Mouse (Mus musculus) midbrain, embryonic 10.5 days (tissue): ENCODE data around the gene Spaca4. TPM values are rescaled to one million over a fixed set of nuclear protein-coding genes. Genes with fewer than 3 reads are reported as not detected.

Experiments used
- DNase-seq: peaks from one replicate; pipeline ENCODE4 v3.0.0-alpha.2; 2017; ENCODE audit warnings: low spot score
- H3K27ac ChIP-seq: fragments of 300-500 bp; sonication (generic); replicated peaks from 2 replicates; pipeline ENCODE4 v1.5.1; 2016; ENCODE audit warnings: mild to moderate bottlenecking
- H3K27me3 ChIP-seq: fragments of 300-500 bp; sonication (generic); 2 replicates; pipeline ENCODE4 v1.6.1; 2016; ENCODE audit warnings: low read depth, mild to moderate bottlenecking; ENCODE audit not compliant: poor library complexity, severe bottlenecking
- H3K36me3 ChIP-seq: fragments of 300-500 bp; sonication (generic); 2 replicates; pipeline ENCODE4 v1.6.1; 2016; ENCODE audit warnings: mild to moderate bottlenecking, moderate library complexity
- H3K4me1 ChIP-seq: fragments of 300-500 bp; sonication (generic); 2 replicates; pipeline ENCODE4 v1.6.1; 2016
- H3K4me3 ChIP-seq: fragments of 300-500 bp; sonication (generic); 2 replicates; pipeline ENCODE4 v1.5.1; 2016; ENCODE audit warnings: mild to moderate bottlenecking, moderate library complexity
- H3K9me3 ChIP-seq: fragments of 300-500 bp; sonication (generic); replicated peaks from 2 replicates; pipeline ENCODE4 v1.6.1; 2016; ENCODE audit warnings: mild to moderate bottlenecking
- WGBS: fragments of 180-500 bp; shearing (Covaris S2); methylation state at CpG from one replicate; pipeline ENCODE4 v1.1.7; 2016; 5-methylcytosine and 5-hydroxymethylcytosine counted together
- polyA plus RNA-seq: library from polyadenylated mRNA; unstranded; fragments of >200 nt; fragmentation: Nextera tagmentation; extraction: Ambion mirVana; gene quantifications from 2 replicates; pipeline ENCODE4 v1.2.1, GENCODE M21; 2016

Spaca4 gene
- polyA plus RNA-seq, 1 experiment from 2014 or later = not detected

DNA sequence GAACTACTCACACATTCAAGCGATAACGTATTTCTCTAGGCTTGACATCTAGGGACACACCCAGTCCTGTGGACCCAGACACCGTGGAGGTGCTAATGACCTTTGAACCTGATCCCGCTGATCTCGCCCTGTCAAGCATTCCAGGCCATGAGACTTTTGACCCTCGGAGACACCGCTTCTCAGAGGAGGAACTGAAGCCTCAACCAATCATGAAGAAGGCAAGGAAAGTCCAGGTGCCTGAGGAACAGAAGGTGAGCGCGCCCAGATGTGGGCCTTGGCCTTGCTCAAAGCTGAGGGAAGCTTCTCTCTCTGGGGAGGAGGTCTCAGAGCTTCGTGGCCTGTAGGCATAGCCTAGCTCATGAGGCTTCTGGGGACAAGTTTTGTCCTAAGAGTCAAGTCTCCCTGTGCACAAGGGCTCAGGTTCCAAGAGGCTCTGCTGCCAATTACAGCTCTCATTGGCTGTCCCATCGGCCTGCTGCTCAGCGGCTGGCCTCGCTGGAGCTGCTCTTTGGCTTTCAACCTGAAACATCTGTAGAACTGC, 17.3 kb downstream of the Spaca4 start:
- Histone ChIP-seq H3K27me3 (no peaks in the 10 kb centered on the region), H3K36me3 (peaks cover 38% of the 10 kb centered on the region), H3K9me3 (no peaks in the 10 kb centered on the region), H3K4me1 (peaks cover 72% of the 10 kb centered on the region), H3K4me3 (peak overlapping the region; percentile 73; the same call in 1 of the 2 replicates), H3K27ac (no peak overlapping the region)
- WGBS = 49% methylated on average over 13 of the region's 13 CpGs
- no peak for DNase-seq

DNA sequence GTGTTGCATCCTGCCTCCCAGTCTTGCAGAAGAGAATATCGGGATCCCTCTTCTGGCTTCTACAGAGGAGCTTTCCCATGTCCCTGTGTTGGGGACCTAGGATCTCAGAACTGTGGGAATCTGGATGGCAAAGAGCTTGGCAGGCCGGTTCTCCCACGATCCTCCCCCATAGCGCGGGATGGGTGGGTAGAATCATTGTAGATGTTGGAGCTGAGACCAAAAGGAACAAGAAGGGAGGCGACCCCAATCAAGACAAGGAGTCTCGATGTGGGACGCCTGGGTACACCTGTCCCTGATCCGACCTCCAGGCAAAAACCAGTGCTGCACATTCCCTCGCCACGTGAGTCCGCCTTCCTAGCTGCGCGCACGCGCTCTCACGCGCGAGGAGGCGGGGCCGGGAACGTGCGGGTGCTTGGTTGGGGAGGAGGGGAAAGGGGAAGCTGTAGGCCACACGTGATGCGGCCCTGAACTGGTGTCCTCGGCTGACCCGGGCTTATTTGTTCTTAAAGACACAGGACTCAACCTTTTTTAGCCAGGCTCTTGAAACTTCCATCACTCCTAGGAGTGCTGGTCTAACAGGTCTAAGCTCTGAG, 18.1 kb downstream of the Spaca4 start:
- Histone ChIP-seq H3K4me1 (peaks cover 79% of the 10 kb centered on the region), H3K27ac (peak overlapping the region; percentile 87), H3K9me3 (no peaks in the 10 kb centered on the region), H3K36me3 (peaks cover 30% of the 10 kb centered on the region), H3K27me3 (no peaks in the 10 kb centered on the region), H3K4me3 (peak overlapping the region; percentile 73)
- 1% methylated on average over 27 of the region's 27 CpGs for WGBS
- DNase-seq = peak; percentile 89

DNA sequence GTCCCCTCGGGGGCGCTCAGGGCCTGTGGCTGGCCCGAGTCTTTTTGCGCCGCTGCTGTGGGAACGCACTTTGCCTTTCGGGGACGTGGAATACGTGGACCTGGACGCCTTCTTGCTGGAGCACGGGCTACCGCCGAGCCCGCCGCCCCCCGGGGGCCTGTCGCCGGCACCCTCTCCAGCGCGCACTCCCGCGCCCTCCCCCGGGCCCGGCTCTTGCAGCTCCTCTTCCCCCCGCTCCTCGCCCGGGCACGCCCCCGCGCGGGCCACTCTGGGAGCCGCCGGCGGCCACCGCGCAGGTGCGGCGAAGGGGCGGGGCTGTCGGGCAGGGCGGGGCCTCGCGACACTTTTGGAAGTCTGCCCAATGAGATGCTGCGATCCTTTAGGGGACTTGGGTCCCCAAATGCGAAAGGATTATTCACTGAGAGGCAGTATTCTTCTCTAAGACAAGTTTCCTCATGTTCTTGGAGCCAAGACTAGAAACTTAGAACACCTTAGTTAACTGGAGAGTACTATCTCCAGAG, 18.8 kb downstream of the Spaca4 start:
- Histone ChIP-seq H3K4me3 (peak overlapping the region; percentile 73), H3K36me3 (peaks cover 23% of the 10 kb centered on the region), H3K9me3 (no peaks in the 10 kb centered on the region), H3K27ac (peak overlapping the region; percentile 87), H3K4me1 (peaks cover 79% of the 10 kb centered on the region), H3K27me3 (no peaks in the 10 kb centered on the region)
- WGBS = under 1% methylated on average over 45 of the region's 45 CpGs
- DNase-seq = peak; percentile 87

DNA sequence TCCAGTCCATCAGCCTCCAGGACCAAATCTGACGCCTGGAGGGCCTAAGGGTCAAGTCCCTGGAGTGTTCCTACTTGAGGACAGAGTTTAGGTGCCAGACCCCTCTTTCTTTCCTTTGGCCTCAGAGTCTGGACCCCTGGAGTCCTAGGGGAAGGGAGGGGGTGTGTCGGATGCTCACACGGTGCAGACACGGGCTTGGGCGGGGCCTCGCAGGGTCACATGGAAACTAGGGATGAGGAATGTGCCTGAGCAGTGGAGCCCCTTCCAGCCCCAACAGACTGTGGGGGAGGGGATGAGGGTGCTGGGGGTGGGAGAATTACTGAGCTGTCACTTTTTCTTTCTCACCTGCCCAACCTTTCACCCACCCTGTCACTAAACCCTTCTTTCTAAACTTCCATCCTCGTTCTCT, 19.7 kb downstream of the Spaca4 start:
- H3K4me1 ChIP-seq = peaks cover 86% of the 10 kb centered on the region
- DNase-seq = peak; percentile 63
- H3K9me3 ChIP-seq = no peaks in the 10 kb centered on the region
- H3K27me3 ChIP-seq = peaks cover 3% of the 10 kb centered on the region; the same call in 1 of the 2 replicates
- peak overlapping the region; percentile 73 for H3K4me3 ChIP-seq
- peak overlapping the region; percentile 87 for H3K27ac ChIP-seq
- under 1% methylated on average over 7 of the region's 7 CpGs for WGBS
- H3K36me3 ChIP-seq = peaks cover 14% of the 10 kb centered on the region

DNA sequence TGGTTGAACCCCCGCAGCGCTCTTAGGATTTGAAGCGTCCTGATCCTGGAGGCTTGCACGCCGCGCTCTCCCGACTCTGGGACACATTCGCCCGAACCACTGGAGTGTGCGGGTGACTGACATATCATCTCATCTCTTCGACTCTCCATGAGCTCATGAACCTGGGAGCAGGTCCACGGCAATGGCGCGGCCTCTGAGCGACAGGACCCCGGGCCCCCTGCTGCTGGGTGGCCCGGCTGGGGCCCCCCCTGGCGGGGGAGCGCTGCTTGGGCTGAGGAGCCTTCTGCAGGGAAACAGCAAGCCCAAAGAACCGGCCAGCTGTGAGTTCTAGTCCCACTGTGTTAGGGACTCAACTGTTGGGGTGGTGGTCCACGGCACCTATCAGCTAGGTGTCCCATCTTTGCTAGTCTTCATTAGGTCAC, 20.2 kb downstream of the Spaca4 start:
- WGBS = under 1% methylated on average over 21 of the region's 21 CpGs
- Histone ChIP-seq H3K27me3 (peaks cover 6% of the 10 kb centered on the region), H3K4me1 (peaks cover 86% of the 10 kb centered on the region), H3K9me3 (no peaks in the 10 kb centered on the region), H3K36me3 (peaks cover 10% of the 10 kb centered on the region), H3K4me3 (peak overlapping the region; percentile 73), H3K27ac (peak overlapping the region; percentile 87)
- DNase-seq = no peak

DNA sequence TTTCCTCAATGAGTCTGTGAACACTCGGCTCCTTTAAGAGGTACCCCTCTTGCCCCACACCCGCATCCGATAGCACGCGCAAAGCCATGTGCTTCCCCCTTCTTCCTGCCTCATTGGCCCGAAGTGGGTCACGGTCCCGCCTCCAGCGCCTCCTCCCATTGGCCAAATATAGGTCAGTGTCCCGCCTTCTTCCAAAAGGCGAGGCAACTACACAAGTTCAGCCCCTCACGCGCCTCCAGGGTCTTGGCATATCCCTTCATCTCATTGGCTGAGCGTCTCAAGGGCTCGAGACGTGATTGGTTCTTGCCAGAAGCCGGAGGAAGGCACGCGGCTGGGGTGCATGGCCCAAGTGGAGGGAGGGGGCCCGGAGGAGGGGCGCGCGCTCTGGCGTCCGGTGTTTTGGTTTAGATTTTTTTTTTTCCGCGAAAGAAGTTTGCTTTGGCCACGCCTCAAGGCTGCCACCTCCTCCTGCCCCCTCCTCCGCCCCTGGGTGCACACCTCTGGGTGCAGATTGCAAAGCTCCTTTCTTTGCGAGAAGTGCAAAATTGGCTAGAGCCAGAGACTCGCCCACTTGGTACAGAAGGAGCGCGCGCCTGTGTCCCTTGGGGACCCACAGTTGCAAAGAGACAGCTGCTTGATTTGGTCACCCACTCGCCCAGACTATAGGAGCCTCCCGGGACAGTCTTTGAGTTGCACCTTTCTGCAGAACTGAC, 20.7 kb downstream of the Spaca4 start, which contains the start of gene Dbp:
Gene Dbp (plus strand): TSS at position 359 of the 713 bp plus-strand sequence.
- Histone ChIP-seq H3K4me3 (peak within 1 kb of the TSS; percentile 73), H3K9me3 (no peaks in the 10 kb centered on the region), H3K27ac (peak within 1 kb of the TSS; percentile 87), H3K36me3 (peaks cover 4% of the 10 kb centered on the region), H3K4me1 (peaks cover 86% of the 10 kb centered on the region), H3K27me3 (peaks cover 12% of the 10 kb centered on the region)
- WGBS = 0% methylated on average over 36 of the region's 36 CpGs
- DNase-seq = peak; percentile 99

DNA sequence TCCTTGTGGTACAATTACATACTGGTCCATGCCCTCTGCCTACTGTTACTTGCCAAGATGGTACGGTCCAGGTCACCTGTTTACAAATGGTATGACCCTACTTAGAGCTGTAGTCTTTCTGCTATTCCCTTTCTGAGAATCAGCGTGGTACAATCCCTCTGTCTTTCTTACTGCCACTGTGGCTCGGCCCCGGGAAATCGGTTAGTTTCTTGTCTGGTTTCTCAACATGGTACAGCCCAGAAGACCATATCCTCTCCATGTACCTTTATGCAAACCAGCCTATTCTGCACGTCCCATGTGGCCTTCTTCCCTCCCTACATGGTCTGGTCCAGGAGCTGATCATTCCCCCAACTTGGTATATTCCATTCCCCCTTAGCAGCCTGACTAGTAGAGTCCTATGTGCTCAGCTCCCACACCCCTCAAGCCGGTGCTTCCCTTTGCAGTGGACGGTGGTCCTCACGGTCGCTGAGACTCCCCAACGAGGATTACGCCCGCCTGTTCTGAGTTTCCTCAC, 21.5 kb downstream of the Spaca4 start:
- H3K9me3 ChIP-seq = no peaks in the 10 kb centered on the region
- peaks cover 20% of the 10 kb centered on the region for H3K27me3 ChIP-seq
- H3K4me1 ChIP-seq = peaks cover 86% of the 10 kb centered on the region
- 1% methylated on average over 13 of the region's 13 CpGs for WGBS
- peak; percentile 74 for DNase-seq
- peak overlapping the region; percentile 73 for H3K4me3 ChIP-seq
- no peaks in the 10 kb centered on the region for H3K36me3 ChIP-seq
- H3K27ac ChIP-seq = peak overlapping the region; percentile 87

DNA sequence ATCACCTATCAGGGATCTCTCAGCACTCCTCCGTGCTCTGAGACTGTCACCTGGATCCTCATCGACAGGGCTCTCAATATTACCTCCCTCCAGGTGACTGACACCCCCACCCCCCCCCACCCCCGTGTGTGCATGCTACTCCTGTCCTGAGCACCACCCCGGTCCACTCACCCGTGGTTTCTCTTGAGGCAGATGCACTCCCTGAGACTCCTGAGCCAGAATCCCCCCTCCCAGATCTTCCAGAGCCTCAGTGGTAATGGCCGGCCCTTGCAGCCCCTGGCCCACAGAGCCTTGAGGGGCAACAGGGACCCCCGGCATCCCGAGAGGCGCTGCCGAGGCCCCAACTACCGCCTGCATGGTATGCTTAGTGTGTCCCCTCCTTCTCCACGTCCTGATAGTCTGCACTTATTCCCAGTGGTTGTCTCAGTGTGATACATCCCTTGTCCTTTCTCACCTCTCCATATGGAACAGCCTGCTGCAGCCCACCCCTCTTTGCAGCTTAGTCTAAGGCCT, 22.0 kb downstream of the Spaca4 start:
- 50% methylated on average over 12 of the region's 12 CpGs for WGBS
- H3K36me3 ChIP-seq = no peaks in the 10 kb centered on the region
- no peaks in the 10 kb centered on the region for H3K9me3 ChIP-seq
- DNase-seq = no peak
- peaks cover 81% of the 10 kb centered on the region for H3K4me1 ChIP-seq
- peak overlapping the region; percentile 87 for H3K27ac ChIP-seq
- H3K4me3 ChIP-seq = peak overlapping the region; percentile 73
- H3K27me3 ChIP-seq = peaks cover 25% of the 10 kb centered on the region

DNA sequence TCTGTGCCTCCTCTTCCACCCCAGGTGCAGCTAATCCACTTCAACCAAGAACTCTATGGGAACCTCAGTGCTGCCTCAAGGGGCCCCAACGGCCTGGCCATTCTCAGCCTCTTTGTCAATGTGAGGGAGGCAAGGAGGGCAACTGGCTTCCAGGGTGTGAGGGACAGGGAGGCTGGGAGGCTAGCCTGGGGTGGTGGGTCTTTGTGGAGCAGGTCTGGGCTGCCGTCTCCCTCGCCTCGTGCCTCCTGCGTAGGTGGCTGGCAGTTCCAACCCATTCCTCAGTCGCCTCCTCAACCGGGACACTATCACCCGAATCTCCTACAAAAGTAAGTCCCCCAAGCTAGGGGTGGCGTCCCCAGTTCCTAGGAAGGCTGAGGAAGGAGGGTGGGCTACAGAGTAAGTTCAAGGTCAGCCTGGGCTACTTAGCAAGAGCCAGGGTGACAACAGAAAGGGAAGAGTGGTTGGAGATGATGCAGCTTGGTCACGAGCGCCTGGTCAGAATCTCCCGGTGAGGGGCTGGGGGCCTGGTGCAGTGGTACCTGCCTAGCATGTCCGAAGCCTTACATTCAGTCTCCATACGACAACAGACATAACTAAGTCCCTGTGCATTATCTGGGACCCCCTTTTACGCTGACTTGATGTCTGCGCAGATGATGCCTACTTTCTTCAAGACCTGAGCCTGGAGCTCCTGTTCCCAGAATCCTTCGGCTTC, 22.6 kb downstream of the Spaca4 start:
- H3K27me3 ChIP-seq = peaks cover 31% of the 10 kb centered on the region
- peak overlapping the region; percentile 73 for H3K4me3 ChIP-seq
- peaks cover 75% of the 10 kb centered on the region for H3K4me1 ChIP-seq
- no peaks in the 10 kb centered on the region for H3K9me3 ChIP-seq
- no peaks in the 10 kb centered on the region for H3K36me3 ChIP-seq
- peak overlapping the region; percentile 87; the same call in 1 of the 2 replicates for H3K27ac ChIP-seq
- 90% methylated on average over 17 of the region's 17 CpGs for WGBS
- no peak for DNase-seq

DNA sequence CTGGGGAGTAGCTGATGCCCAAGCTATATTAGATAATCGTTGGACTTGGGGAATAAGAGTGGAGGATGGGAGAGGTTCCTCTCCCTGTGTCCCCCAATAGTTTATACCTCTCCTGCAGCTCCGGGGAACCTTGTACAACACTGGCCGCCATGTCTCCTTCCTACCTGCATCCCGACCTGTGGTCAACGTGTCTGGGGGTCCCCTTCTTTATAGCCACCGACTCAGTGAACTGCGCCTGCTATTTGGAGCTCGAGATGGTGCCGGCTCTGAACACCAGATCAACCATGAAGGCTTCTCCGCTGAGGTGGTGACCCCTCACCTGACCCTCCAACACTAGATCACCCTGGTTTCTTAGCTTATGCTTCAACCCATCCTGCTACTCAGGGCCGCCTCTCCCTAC, 23.3 kb downstream of the Spaca4 start:
- Histone ChIP-seq H3K9me3 (no peaks in the 10 kb centered on the region), H3K27ac (no peak overlapping the region), H3K4me3 (no peak overlapping the region), H3K4me1 (peaks cover 68% of the 10 kb centered on the region), H3K36me3 (no peaks in the 10 kb centered on the region), H3K27me3 (peaks cover 34% of the 10 kb centered on the region)
- WGBS = 91% methylated on average over 11 of the region's 11 CpGs
- no peak for DNase-seq

DNA sequence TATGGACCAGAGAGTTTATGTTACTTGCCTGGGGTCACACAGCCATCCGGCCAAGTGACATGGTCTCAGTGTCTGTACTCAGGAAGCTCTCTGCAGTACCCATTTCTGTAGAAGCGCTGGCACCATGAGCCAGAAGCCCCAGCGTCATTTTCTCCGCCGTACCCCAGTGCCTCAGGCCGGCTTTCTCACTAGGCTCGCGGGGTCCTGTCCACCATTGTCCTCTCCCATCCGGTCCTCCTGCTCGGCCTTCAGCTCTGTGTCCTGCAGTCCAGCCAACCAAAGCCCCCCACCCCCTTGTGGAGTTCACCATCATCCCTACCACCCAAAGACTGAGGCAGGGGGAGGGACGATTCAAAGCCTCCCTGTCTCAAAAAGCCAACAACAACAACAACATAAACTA, 24.0 kb downstream of the Spaca4 start:
- no peak for DNase-seq
- peak overlapping the region; percentile 57; the same call in 1 of the 2 replicates for H3K4me3 ChIP-seq
- peaks cover 61% of the 10 kb centered on the region for H3K4me1 ChIP-seq

DNA sequence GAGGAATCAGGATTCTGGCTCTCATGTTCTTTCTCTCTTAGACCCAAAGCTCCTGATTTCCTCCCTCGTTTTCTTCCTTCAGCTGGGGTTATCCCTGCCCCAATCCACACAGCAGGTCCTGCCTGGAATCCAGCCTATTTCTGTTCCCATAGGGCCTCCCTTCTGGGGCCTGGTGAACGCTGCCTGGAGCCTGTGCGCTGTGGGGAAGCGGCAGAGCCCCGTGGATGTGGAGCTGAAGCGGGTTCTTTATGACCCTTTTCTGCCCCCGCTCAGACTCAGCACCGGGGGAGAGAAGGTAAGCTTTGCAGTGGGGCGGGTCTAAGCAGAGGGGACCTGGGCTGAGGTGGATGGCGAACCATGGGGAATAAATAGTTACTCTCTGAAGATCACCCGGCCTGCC, 24.5 kb downstream of the Spaca4 start:
- 32% methylated on average over 11 of the region's 11 CpGs for WGBS
- Histone ChIP-seq H3K36me3 (no peaks in the 10 kb centered on the region), H3K4me3 (peak overlapping the region; percentile 57), H3K4me1 (peaks cover 56% of the 10 kb centered on the region), H3K27me3 (peaks cover 34% of the 10 kb centered on the region), H3K27ac (peak overlapping the region; percentile 77), H3K9me3 (no peaks in the 10 kb centered on the region)
- no peak for DNase-seq

More for the DNA sequence above, 24.0 kb downstream of the Spaca4 start:
- Histone ChIP-seq H3K27me3 (peaks cover 34% of the 10 kb centered on the region), H3K27ac (no peak overlapping the region), H3K36me3 (no peaks in the 10 kb centered on the region), H3K9me3 (no peaks in the 10 kb centered on the region)
- 91% methylated on average over 11 of the region's 11 CpGs for WGBS
